Mouse (Mus musculus) limb, embryonic 12.5 days (tissue): ENCODE data around the gene Gm20388. TPM values are rescaled to one million over a fixed set of nuclear protein-coding genes. Genes with fewer than 3 reads are reported as not detected.

Experiments
- ATAC-seq: fragments of 200-750 bp; cut with Nextera tagmentation; 2 replicates; pipeline ENCODE4 v1.8.0; 2017; ENCODE audit warnings: low read depth, moderate TSS enrichment; ENCODE audit not compliant: insufficient number of reproducible peaks, insufficient read depth, low FRiP score, low TSS enrichment
- H3K27ac ChIP-seq: fragments of 300-500 bp; sonication (generic); 2 replicates; pipeline ENCODE4 v1.5.1; 2016; ENCODE audit warnings: mild to moderate bottlenecking, moderate library complexity
- H3K27me3 ChIP-seq: fragments of 300-500 bp; sonication (generic); 2 replicates; pipeline ENCODE4 v1.6.1; 2016; ENCODE audit warnings: mild to moderate bottlenecking, moderate library complexity
- H3K36me3 ChIP-seq: fragments of 300-500 bp; sonication (generic); 2 replicates; pipeline ENCODE4 v1.6.1; 2016; ENCODE audit warnings: mild to moderate bottlenecking, moderate library complexity
- H3K4me1 ChIP-seq: fragments of 300-500 bp; sonication (generic); replicated peaks from 2 replicates; pipeline ENCODE4 v1.6.1; 2016
- H3K4me2 ChIP-seq: fragments of 300-500 bp; sonication (generic); 2 replicates; pipeline ENCODE4 v1.6.1; 2016; ENCODE audit warnings: mild to moderate bottlenecking, moderate library complexity
- H3K4me3 ChIP-seq: fragments of 300-500 bp; sonication (generic); replicated peaks from 2 replicates; pipeline ENCODE4 v1.5.1; 2016; ENCODE audit warnings: mild to moderate bottlenecking
- H3K9ac ChIP-seq: fragments of 300-500 bp; sonication (generic); replicated peaks from 2 replicates; pipeline ENCODE4 v1.6.1; 2016; ENCODE audit warnings: mild to moderate bottlenecking, moderate library complexity
- H3K9me3 ChIP-seq: fragments of 300-500 bp; sonication (generic); 2 replicates; pipeline ENCODE4 v1.6.1; 2016; ENCODE audit warnings: mild to moderate bottlenecking, moderate library complexity
- WGBS: fragments of 180-500 bp; shearing (Covaris S2); methylation state at CpG from one replicate; pipeline ENCODE4 v1.1.7; 2016; 5-methylcytosine and 5-hydroxymethylcytosine counted together
- polyA plus RNA-seq: library from polyadenylated mRNA; unstranded; fragments of >200 nt; fragmentation: Nextera tagmentation; extraction: Ambion mirVana; gene quantifications from 2 replicates; pipeline ENCODE4 v1.2.1, GENCODE M21; 2016

The Gm20388 gene
- polyA plus RNA-seq, 1 experiment from 2014 or later = not detected

DNA sequence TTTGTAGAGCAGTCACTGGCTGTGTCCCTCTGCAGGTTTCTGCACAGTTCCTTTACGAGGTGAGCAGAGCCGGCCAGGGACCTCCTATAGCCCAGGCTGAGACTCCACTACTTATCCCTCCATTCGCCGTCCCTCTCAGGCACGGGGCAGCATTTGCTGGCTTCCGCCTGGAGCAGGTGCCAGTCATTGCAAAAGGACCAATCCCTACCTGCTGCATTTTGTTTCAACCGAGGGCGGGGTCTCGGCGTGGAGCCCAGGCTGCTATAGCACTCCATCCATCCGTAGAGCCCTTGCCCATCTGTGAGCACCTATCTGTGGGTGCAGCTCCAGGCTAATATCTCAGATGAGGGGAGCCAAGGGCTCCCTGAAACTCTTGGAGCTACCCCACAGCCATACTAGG lies 2759.4 kb downstream of the Gm20388 start:
- Histone ChIP-seq H3K9ac (no peak overlapping the region), H3K4me3 (no peak overlapping the region), H3K4me2 (no peak overlapping the region), H3K4me1 (peaks cover 61% of the 10 kb centered on the region), H3K36me3 (no peaks in the 10 kb centered on the region), H3K9me3 (no peaks in the 10 kb centered on the region), H3K27me3 (peaks cover 34% of the 10 kb centered on the region), H3K27ac (no peak overlapping the region)
- WGBS = 16% methylated on average over 11 of the region's 11 CpGs
- ATAC-seq = no peak

DNA sequence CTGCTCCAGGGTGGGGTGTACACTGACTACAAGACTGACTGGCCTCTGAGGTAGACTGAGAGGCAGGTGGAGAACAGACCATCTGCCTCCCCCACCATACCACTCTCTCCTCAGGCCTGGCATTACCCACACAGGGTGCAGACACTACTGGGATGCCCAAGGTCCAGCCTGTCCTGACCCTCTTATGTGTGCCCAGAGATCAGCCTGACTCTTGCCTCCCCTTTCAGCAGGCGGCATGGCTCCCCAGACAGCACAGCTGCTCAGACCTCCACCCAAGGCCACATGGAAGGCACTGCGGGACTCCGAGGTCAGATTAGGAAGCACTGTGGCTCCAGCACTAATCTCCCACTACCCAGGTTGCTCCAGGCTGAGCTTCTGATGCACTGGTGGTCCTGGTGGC lies 2760.1 kb downstream of the Gm20388 start:
- H3K36me3 ChIP-seq = no peaks in the 10 kb centered on the region
- no peak overlapping the region for H3K4me2 ChIP-seq
- no peak overlapping the region for H3K9ac ChIP-seq
- H3K4me1 ChIP-seq = peaks cover 54% of the 10 kb centered on the region
- H3K27me3 ChIP-seq = peaks cover 38% of the 10 kb centered on the region
- H3K9me3 ChIP-seq = no peaks in the 10 kb centered on the region
- no peak overlapping the region for H3K4me3 ChIP-seq
- no peak for ATAC-seq
- H3K27ac ChIP-seq = no peak overlapping the region
- WGBS = 69% methylated on average over 3 of the region's 3 CpGs

DNA sequence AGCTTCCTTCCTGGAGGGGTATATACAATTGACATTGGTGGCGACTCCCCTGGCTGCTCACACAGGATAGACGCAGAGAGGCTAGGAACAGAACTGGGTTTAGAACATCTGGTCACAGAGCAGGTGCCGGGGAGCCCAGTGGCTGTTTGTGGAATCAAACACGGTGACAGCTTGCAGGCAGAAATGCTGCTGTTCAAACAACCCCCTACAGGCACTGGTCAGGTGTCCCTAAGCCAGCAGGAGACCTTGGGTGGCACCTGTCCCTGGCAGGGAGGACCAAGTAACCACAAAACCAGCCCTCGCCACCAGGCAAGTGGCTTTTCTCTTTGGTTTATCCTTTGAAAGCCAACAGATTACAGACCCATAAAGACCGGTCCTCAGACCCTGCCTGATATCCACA lies 2761.3 kb downstream of the Gm20388 start:
- H3K36me3 ChIP-seq = no peaks in the 10 kb centered on the region
- H3K4me1 ChIP-seq = peaks cover 49% of the 10 kb centered on the region
- no peak overlapping the region for H3K9ac ChIP-seq
- H3K9me3 ChIP-seq = no peaks in the 10 kb centered on the region
- no peak for ATAC-seq
- no peak overlapping the region for H3K4me2 ChIP-seq
- WGBS = 70% methylated on average over 6 of the region's 6 CpGs
- no peak overlapping the region for H3K27ac ChIP-seq
- H3K27me3 ChIP-seq = peaks cover 49% of the 10 kb centered on the region
- no peak overlapping the region for H3K4me3 ChIP-seq

DNA sequence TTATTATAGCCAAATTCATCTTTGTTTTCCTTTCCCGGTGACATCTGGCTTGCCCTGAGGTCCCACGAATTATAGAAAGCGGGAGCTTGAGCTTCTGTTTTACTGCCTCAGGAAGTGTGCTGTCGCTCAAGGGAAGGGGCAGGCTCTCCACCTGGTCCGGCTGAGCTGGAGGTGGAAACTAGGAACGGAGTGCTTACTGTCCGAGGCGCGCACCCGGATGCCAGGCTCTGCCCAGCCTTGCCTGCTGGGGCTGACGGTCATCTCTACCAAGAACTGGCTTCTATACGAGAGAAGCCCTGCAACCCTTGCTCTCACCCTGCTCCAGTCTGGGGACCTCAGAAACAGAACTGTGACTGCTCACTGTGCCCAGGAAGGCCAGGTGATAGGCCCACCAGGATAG lies 2763.3 kb downstream of the Gm20388 start:
- WGBS = 56% methylated on average over 12 of the region's 12 CpGs
- H3K9ac ChIP-seq = no peak overlapping the region
- H3K4me3 ChIP-seq = no peak overlapping the region
- peaks cover 54% of the 10 kb centered on the region for H3K4me1 ChIP-seq
- H3K36me3 ChIP-seq = no peaks in the 10 kb centered on the region
- H3K4me2 ChIP-seq = no peak overlapping the region
- H3K27ac ChIP-seq = no peak overlapping the region
- H3K9me3 ChIP-seq = no peaks in the 10 kb centered on the region
- H3K27me3 ChIP-seq = peaks cover 67% of the 10 kb centered on the region
- no peak for ATAC-seq

DNA sequence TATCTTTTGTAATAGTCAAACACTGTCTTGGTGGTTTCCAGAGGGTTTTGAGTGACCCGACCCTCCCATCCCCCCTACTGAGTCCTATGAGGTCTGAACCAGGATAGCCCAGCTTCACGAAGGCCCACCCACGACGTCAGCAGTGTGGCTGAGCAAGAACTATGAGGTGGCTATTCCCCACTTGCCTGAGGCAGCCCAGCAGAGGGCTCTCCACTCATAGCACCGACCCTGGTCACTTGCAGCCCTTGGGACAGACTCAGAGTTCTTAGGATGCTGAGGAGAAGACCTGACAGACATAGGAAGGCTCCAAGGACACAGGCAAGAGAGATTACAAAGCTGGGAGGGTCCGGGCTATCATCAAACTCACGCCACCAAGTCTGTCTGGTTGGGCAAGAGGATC lies 2764.4 kb downstream of the Gm20388 start:
- peaks cover 54% of the 10 kb centered on the region for H3K4me1 ChIP-seq
- no peak for ATAC-seq
- no peak overlapping the region for H3K9ac ChIP-seq
- H3K27me3 ChIP-seq = peaks cover 73% of the 10 kb centered on the region
- no peaks in the 10 kb centered on the region for H3K36me3 ChIP-seq
- H3K27ac ChIP-seq = no peak overlapping the region
- 41% methylated on average over 7 of the region's 7 CpGs for WGBS
- H3K4me3 ChIP-seq = no peak overlapping the region
- no peaks in the 10 kb centered on the region for H3K9me3 ChIP-seq
- H3K4me2 ChIP-seq = no peak overlapping the region

DNA sequence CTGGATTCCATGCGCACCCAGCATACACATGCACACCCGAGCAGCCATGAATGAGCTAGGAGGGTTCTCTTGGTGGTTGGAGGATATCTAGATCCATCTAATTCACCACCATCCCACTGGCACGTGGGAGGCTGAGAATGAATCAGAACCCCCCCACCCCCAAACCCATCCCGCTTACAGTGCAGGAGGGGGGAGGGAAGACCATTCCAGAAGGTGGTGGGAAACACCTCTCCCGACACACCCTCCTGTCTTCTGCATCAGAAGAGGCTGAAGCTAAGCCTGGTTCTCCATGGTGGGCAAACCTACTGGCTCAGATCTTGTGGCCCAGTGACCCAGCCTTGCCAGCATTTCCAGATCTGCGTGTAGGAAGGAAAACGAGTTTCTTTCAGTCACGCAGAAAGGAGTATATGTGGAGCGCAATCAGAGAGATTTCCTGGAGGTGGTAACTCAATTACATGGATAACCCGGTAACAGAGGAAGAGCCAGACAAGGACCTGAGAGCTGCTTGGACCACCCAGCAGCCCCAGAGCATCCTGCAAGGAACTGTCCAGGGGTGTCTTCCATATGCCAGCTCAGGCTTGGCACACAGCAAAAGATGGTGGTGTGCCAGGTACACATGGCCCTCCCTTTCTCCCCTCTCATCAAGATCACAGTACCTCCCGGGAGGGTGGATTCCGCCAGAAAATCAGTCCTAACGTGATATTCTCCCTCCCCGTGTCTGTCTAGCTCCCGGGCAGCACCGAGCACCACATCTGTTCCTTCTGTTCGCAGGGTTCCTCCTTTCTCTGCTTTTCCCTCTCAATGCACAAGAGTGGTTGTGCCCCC lies 2765.2 kb downstream of the Gm20388 start:
- peak overlapping the region; percentile 99; the same call in 1 of the 2 replicates for H3K4me2 ChIP-seq
- H3K4me3 ChIP-seq = 0 out of 2 replicates have a peak overlapping the region, but pooled peaks have one; percentile 80
- no peak for ATAC-seq
- H3K4me1 ChIP-seq = peaks cover 52% of the 10 kb centered on the region
- H3K36me3 ChIP-seq = no peaks in the 10 kb centered on the region
- H3K27me3 ChIP-seq = peaks cover 73% of the 10 kb centered on the region
- no peak overlapping the region for H3K27ac ChIP-seq
- H3K9me3 ChIP-seq = no peaks in the 10 kb centered on the region
- no peak overlapping the region for H3K9ac ChIP-seq
- WGBS = 83% methylated on average over 17 of the region's 17 CpGs

DNA sequence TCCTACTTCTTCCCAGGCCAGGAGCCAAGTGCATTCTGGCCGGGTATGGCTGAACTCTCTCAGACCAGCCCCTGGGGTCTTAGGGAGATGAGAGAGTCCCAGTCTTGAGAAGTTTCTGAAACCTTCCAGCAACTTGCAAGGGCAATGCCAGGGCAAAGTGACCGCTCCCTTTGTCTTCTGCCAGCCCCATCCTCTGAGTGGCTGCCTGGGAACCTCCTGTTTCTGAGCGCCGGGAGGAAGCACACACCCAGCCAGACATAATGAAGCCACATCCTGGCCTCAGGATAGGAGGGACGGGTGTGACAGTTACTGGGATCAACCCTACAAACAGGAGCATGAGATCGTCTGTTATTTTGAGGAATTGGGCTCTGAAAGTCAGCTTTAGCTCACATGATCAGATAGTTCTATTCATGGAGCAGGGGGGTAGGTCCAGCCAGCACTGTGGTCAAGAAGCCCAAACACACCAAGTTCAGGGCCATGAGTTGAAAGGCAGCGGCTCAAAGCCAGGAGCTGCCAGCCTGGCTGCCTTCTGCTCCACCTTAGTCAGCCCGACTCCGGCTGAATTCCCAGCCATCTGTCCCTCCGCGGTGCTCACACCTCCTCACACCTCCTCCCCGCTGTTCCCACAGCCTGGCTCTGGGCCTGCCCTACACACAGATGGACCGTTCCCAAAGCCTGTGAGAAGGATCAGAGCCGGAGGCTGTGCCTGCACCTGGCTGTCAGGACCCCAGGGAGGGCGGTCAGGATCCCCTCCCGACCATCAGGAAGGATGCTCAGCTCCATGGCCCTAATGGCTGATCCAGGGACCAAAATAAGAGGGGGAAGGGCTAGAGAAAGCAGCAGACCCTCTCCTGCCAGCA lies 2766.2 kb downstream of the Gm20388 start:
- 11% methylated on average over 16 of the region's 16 CpGs for WGBS
- H3K27me3 ChIP-seq = peaks cover 70% of the 10 kb centered on the region
- H3K9ac ChIP-seq = peak overlapping the region; percentile 70; the same call in 1 of the 2 replicates
- peaks cover 50% of the 10 kb centered on the region for H3K4me1 ChIP-seq
- H3K4me3 ChIP-seq = peak overlapping the region; percentile 80
- H3K9me3 ChIP-seq = no peaks in the 10 kb centered on the region
- ATAC-seq = no peak
- no peak overlapping the region for H3K27ac ChIP-seq
- peak overlapping the region; percentile 99 for H3K4me2 ChIP-seq
- H3K36me3 ChIP-seq = no peaks in the 10 kb centered on the region

DNA sequence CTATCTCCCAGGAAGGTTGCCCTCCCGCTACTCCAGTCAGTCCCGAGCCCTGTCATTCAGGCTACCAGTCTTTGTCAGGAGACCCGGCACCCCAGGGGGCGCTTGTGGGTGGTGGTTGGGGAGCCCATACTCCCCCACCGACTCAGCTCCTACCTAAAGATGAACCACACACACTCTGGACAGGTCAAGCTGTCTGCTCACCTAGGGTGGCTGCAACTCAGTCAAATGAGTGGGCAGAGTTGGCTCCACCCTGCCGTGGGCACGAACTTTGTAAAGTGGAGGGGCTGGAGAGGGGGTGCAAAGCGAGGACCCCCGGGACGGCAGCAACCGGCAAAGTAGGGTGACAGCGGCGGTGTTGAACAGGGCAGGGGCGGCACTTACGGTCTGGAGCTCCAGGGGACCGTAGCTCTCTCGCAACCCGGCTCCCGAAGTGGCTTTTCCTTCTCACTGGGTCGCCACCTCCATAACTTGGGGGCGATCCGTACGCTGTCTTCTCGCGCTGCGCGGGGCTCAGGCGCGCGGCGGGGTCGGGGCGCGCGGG lies 2766.9 kb downstream of the Gm20388 start:
- H3K27ac ChIP-seq = no peak overlapping the region
- peak overlapping the region; percentile 70 for H3K9ac ChIP-seq
- no peaks in the 10 kb centered on the region for H3K36me3 ChIP-seq
- 2% methylated on average over 35 of the region's 35 CpGs for WGBS
- H3K27me3 ChIP-seq = peaks cover 72% of the 10 kb centered on the region
- H3K4me2 ChIP-seq = peak overlapping the region; percentile 99
- H3K4me3 ChIP-seq = peak overlapping the region; percentile 80
- peaks cover 50% of the 10 kb centered on the region for H3K4me1 ChIP-seq
- H3K9me3 ChIP-seq = no peaks in the 10 kb centered on the region
- no peak for ATAC-seq

DNA sequence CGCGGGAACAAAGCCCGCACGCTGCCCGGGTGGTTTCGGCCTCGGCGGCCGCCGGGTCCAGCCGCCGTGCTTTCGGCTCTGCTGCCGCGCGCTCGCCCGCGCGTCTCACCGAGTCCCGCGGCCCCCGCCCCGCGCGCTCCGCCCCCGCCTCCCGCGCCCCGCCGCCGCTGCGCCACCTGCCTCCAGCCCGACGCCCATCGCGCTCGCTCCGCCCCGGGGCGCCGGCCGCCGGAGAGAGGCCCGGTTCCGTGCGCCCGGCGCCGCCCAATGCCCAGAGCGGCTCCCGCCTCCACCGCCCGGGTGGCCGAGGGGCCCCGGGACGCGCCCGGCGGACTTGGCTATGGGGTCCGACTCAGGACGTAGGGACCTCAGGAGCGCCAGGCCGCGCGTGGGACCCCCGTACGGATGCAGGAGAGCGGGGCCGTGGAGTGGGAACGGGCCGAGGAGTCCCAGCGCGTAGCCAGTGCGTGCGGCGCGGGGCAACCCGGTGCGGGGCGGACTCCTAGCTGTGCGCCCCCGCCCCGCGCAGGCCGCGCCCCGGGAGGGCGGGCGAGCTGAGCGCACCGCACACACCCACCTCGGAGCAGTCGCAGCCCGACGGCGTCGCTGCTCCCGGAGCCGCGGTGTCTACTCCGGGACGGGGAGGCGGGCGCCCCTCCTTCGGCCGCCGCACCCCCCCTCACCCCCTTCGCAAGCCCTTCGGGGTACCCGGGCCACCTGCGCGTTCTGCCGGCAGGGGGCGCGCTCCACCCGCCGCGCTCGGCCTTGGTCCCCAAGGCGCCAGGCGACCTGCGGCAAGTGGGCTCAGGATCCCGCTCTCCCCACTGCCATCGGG lies 2767.6 kb downstream of the Gm20388 start:
- Histone ChIP-seq H3K36me3 (no peaks in the 10 kb centered on the region), H3K27me3 (peaks cover 71% of the 10 kb centered on the region), H3K4me1 (peaks cover 50% of the 10 kb centered on the region), H3K9ac (peak overlapping the region; percentile 70), H3K27ac (0 out of 2 replicates have a peak overlapping the region, but pooled peaks have one; percentile 45), H3K4me3 (peak overlapping the region; percentile 80), H3K9me3 (no peaks in the 10 kb centered on the region), H3K4me2 (peak overlapping the region; percentile 99)
- peak; percentile 67 for ATAC-seq
- under 1% methylated on average over 109 of the region's 127 CpGs for WGBS

DNA sequence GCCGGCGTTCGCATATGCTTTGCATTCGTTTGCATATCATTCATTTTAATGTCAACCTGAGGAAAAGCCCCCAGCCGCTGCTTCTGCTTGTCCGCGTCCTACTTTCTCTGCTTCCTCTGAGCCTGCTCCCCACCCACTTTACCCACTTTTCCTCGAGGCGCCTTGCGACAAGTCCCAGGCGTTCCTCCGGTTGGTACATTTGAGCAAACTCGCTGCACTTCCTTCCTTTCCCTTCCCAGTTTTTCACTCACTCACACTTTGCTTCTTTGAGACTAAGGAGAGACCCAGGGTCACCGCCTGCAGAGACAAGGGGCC lies 2768.2 kb downstream of the Gm20388 start:
- 0% methylated on average over 14 of the region's 14 CpGs for WGBS
- peak overlapping the region; percentile 99 for H3K4me2 ChIP-seq
- H3K36me3 ChIP-seq = no peaks in the 10 kb centered on the region
- no peak overlapping the region; the same call in 1 of the 2 replicates for H3K9ac ChIP-seq
- H3K27me3 ChIP-seq = peaks cover 68% of the 10 kb centered on the region
- H3K27ac ChIP-seq = no peak overlapping the region
- H3K4me1 ChIP-seq = peaks cover 45% of the 10 kb centered on the region
- H3K9me3 ChIP-seq = no peaks in the 10 kb centered on the region
- ATAC-seq = no peak
- peak overlapping the region; percentile 80 for H3K4me3 ChIP-seq
